Mouse (Mus musculus): ENCODE measurements around the gene Gm20605.

DNA sequence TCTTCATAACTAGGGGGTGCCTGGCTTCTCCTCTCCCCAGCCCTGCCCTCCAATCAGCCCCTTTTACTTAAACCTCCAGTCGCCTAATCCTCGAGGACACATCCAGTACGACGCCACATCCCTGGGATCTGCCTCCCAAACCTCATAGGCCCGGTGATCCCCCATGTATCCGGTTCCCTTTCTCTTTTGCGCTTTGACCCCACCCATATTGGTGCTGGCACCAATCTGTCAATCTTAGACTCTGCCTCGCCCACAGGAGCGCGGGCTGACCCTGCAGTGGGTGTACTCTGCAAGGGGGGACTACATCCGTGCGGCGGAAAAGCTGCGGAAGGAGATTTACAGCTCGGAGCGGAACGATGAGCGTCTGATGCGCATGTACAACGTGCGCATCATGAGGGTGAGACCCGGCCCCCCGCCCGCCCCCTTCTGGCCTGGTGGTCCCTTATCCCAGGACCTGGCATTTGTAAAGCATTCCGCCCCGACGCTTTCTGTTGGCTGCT, 45.3 kb upstream of the Gm20605 start:
- TF ChIP-seq CTCF (conservative IDR thresholded peaks at IDR 0.05; ENCODE audit: insufficient read depth, insufficient read length, low read depth, low read length) (no peak), POLR2A (IDR thresholded peaks at IDR 0.05; ENCODE audit: low read depth, low read length) (no peak)
